Mouse (Mus musculus) WW6 (cell line): Measurements from ENCODE around the gene Phgdh.

ENCODE experiments used
- DNase-seq: peaks from one replicate; pipeline ENCODE4 v3.0.0-alpha.2; 2013; ENCODE audit warnings: low read depth, low spot score

Phgdh gene

GRCm38 (mm10) chr3:98295965-98296364 is 43.8 kb downstream of the Phgdh start:
- DNase-seq, result no peak

- DNase-seq, result no peak
These were observed 48.7 kb downstream of the Phgdh start for GRCm38 (mm10) chr3:98291044-98291443.

GRCm38 (mm10) chr3:98283205-98283604 is 56.6 kb downstream of the Phgdh start:
- no peak for DNase-seq

GRCm38 (mm10) chr3:98282422-98282821 is 57.4 kb downstream of the Phgdh start:
- DNase-seq, result no peak

GRCm38 (mm10) chr3:98280933-98281678 is 58.7 kb downstream of the Phgdh start:
- DNase-seq, result no peak

GRCm38 (mm10) chr3:98280204-98280932 is 59.4 kb downstream of the Phgdh start, which contains the start of gene Hmgcs2:
Gene Hmgcs2 (plus strand): TSS chr3:98280435.
- no peak for DNase-seq

GRCm38 (mm10) chr3:98279682-98280081 is 60.1 kb downstream of the Phgdh start:
- no peak for DNase-seq

GRCm38 (mm10) chr3:98273623-98274398 is 66.0 kb downstream of the Phgdh start:
- no peak for DNase-seq

- DNase-seq, result no peak
These were observed 72.5 kb downstream of the Phgdh start for GRCm38 (mm10) chr3:98267249-98267651.
